Mouse (Mus musculus) cerebellum, postnatal 14 days (tissue): ENCODE data around the gene Slc47a1.
"Not testable (repeated sequence)": the region's sequence is repeated elsewhere in the genome, so short reads cannot be mapped to it uniquely, and the experiment has no call there.

Experiments
- DNase-seq, 2 experiments: peaks; one replicate each; pipeline ENCODE4 v3.0.0; 2021; ENCODE audit warnings: mixed read lengths in 2 of 2

Gene Slc47a1

DNA sequence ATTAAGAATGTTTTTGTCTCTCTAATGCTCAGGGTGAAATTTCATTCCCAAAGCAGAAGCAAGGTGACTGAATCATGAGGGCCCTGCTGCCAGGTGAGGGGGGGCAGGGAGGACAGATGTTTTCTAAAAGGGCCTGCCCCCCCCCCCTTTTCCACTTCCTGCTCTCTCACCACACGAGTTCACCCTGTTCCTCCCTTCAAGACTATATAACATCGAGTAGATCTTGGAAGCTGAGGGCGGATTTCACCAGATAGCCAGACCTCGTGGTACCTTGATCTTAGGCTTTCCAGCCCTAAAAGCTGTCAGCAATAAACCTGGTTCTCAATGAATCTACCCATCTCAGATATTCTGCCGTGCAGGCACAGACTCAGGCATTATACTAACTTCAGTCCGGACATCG, 67.8 kb downstream of the Slc47a1 start:
- no peak for DNase-seq

- no peak for DNase-seq
Measured at GRCm38 (mm10) chr11:61309831-61310230, 68.3 kb downstream of the Slc47a1 start.

DNA sequence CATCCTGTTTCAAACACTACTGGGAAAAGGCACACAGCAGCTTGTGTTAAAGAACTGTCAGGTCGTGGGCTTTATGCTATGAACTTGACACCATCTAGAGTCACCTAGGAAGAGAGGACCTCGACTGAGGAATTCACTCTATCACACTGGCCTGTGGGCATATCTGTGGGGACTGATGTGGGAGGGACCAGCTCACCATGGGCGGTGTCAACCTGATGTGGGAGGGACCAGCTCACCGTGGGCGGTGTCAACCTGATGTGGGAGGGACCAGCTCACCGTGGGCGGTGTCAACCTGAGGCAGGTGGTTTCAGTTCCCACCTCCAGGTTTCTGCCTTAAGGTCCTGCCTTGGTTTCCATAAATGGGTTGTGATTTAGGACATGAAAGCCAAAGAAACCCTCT, 70.3 kb downstream of the Slc47a1 start:
- no peak for DNase-seq

GRCm38 (mm10) chr11:61305377-61305776, 72.8 kb downstream of the Slc47a1 start:
- DNase-seq: peak; percentile 18 to 57

- not testable (repeated sequence) for DNase-seq
Measured at GRCm38 (mm10) chr11:61304535-61304934, 73.6 kb downstream of the Slc47a1 start.

DNA sequence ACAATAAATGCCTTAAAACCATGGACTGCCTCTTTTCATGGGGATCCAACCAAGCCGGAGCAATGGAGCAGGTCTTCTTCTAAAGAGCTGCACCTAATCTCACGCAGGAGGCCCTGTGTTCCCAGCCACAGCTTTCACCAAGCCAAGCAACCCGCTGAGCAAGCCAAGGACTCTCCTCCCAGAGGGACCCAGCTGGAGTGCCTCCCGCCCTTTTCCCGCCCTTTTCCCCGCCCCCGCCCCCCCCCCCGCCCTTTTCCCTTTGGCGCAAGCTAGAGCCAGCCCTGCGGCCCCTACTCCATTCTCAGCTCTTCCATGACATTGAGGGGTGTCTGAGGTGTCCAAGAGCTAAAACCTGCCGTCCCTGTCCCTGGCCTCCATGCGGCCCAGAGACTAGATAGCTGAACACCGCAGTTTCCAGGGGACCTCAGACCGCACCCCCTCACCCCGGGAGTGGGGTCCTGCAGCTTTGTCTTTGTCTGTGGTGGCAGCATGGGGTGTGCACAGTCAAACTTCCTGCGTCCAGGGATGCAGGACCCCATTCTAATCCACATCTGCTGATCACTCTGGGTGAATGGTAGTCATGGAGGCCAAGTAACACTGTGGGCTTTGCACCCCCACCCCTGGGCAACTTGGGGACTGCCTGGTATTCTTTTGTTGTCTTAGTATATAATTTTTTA, 77.3 kb downstream of the Slc47a1 start:
- no peak for DNase-seq

DNA sequence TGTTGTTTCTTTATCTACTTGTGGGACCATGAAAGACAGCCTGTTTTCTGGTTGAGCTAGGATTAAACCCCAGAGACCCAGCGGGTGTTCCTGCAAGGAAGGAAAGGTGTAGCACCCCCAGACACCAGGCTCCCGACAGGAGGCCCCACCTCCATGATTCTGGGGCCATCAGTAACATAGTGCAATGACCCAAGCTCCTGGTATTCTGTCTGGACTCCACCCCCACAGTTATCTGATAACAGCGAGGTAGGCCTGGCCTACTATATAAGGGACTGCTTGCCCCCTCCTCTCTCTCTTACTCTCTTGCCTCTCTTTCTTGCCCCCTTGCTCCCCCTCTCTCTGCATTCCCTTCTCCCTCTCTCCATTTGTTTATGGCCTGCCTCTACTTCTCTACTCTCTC, 77.9 kb downstream of the Slc47a1 start:
- DNase-seq: no peak

- DNase-seq: no peak
Measured at GRCm38 (mm10) chr11:61297901-61298300, 80.2 kb downstream of the Slc47a1 start.

- DNase-seq: no peak
Measured at GRCm38 (mm10) chr11:61297326-61297725, 80.8 kb downstream of the Slc47a1 start.

DNA sequence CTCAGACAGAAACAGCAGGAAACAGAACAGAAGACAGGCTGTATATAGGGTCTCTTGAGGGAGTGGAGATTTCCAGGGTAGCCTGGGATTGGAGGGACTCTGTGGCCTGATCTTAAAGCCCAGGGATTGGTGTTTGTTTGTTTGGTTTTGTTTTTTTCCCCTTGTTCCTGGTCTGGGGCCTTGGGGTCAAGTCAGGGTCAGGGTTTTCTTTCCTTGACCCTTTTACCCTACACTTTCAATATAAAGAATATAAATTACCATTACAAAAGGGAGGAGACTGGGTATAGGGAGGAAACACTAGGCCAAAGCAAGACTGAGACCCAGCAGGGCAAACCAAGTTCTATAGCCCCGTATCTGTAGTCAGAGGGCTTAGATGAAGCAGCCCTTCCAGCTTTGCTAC, 81.6 kb downstream of the Slc47a1 start:
- DNase-seq: no peak

DNA sequence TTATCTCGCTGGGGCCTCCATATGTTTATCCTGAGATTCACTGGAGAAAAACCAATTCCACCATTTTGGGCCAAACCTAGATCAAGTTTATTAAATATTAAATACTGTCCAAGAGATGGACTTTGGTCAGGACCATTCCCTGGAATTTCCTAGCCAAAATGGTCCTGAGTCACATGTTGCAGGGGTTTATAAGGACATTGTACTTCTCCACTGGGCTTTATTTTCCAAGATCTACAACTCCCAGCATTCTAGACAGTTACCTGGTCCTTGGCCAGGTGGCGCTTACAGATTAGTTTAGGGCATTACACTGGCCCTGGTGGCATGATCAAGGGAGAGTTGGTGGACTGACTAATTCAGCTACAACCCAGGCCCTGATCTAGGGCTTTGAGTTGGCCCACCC, 82.6 kb downstream of the Slc47a1 start:
- no peak for DNase-seq

- no peak for DNase-seq
Measured at GRCm38 (mm10) chr11:61294431-61294830, 83.7 kb downstream of the Slc47a1 start.
